Mouse (Mus musculus) right cerebral cortex, postnatal 25 days (tissue): ENCODE measurements around the gene Jkamp.
"Not testable (repeated sequence)": the region's sequence is repeated elsewhere in the genome, so short reads cannot be mapped to it uniquely, and the experiment has no call there.

ENCODE experiments used
- DNase-seq: peaks from one replicate; pipeline ENCODE4 v3.0.0; 2022

The Jkamp gene

DNA sequence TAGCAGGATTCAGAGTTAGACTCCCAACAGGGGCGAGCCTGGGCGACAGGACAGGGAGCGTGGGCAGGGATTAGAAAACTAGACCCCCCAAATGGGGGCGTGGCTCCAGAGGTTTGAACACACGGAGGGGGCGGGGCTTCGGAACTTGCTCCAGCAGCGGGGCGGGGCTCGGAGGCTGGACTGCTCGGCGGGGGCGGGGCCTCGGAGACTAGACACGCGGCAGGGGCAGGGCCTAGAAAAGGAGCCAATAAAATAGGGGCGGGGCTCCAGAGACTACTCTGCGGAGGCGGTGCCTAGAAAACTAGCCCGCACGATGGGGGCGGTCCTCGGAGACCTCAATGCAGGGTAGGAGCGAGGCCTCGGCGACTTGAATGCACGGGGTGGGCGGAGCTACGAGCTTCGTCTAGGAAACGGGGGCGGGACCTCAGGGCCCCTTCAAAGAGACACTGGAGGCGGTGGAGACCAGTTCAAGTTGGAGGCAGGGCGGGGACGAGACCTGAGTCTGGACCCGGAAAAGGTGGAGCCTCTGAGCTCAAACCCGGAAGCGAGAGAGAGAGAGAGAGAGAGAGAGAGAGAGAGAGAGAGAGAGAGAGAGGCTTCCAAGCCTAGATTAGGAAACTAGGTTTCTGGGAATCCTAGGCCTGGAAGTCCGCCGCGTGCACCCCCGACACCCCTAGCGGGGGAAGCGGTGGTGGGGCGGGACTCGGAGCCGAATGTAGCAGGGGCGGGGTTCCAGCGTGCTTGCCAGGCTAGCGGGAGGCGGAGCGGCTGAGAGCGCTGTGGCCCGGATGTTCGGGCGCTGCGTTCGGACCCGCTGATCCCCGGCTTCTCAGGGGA, at the start of gene Jkamp, which contains the start of gene L3hypdh:
TSS of gene Jkamp (plus strand) at position 261 of the 837 bp plus-strand sequence.
TSS of gene L3hypdh (minus strand) at position 111 of the 837 bp plus-strand sequence.
- DNase-seq, result peak; percentile 96

- DNase-seq, result no peak
These were observed 49.2 kb upstream of the Jkamp start for GRCm38 (mm10) chr12:72036097-72036661.

GRCm38 (mm10) chr12:72037049-72037448, 48.3 kb upstream of the Jkamp start:
- no peak for DNase-seq

DNA sequence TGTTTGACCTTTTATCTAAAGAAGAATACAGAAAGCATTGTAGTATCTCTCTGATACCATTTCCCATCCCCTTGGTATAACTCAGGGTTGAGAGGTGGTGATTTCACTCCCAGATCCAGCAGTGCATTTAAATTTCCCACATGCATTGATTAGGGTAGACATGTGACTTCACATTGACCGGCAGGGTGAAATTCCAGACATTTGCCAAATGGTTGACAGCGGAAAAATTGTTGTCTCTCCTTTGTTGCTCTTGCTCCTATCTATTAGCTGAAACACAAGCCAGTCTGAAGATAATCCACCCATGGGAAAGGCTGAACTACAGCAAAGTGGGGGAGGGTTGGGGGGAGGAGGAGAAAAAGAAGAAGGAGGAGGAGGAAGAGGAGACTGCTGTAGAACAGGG, 46.5 kb upstream of the Jkamp start:
- DNase-seq, result no peak

DNA sequence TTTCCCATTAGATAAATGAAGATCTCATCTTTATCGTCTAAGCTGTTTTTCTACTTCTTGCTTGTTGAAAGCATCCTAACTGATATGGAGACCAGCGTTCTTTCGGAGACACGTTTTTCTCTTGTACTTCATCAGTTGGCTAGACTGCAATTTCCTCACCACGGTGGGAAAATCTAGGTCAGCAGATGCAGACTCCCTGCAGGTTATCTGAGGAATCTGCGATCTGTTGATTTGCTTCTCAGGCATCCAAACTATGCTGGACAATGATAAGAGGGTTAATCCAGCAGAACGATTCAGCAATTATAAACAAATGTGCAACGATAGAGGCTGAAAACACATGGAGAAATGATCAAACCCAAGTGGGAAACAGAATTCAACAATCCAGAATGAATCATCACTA, 45.9 kb upstream of the Jkamp start:
- no peak for DNase-seq

- no peak for DNase-seq
These were observed 44.2 kb upstream of the Jkamp start for GRCm38 (mm10) chr12:72041238-72041637.

DNA sequence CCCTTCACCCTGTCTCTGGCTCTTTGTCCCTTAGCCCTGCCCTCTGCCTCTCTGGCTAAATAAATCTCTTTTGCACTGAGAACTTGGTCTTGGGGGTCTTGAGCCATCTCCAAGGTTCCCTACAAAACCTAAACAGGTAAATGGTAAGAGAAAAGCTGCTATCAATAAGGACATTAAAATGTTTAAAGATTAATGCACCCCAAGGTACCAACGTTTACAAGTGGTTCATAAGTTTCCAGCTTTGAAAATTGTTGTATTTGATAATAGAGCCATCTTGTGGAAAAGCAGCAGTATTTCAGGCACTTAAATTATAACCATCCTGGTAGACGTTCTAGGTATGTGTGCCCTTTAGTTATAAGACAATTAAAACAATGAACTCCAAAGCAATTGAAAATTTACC, 37.9 kb upstream of the Jkamp start:
- no peak for DNase-seq

GRCm38 (mm10) chr12:72050156-72050555, 35.2 kb upstream of the Jkamp start:
- not testable (repeated sequence) for DNase-seq

DNA sequence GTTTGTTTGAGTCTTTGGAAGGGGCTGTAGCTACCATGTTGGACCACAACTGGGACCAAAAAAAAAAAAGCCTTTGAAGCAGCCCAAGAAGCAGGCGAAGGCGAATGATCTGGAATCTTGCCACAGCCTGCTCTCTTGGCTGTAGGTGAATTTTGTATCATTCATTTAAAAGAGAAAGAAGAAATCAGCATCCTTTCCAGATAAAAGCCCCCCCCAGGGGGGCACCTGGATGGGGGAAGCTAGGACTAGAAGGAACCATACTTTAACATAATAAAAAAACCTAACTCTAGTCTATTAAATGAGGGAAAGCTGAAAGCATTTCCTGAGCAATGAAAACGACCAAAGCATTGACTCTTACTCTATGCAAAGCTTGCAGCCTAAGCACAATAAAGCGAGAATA, 34.6 kb upstream of the Jkamp start:
- no peak for DNase-seq

- no peak for DNase-seq
These were observed 32.8 kb upstream of the Jkamp start for GRCm38 (mm10) chr12:72052571-72052970.

DNA sequence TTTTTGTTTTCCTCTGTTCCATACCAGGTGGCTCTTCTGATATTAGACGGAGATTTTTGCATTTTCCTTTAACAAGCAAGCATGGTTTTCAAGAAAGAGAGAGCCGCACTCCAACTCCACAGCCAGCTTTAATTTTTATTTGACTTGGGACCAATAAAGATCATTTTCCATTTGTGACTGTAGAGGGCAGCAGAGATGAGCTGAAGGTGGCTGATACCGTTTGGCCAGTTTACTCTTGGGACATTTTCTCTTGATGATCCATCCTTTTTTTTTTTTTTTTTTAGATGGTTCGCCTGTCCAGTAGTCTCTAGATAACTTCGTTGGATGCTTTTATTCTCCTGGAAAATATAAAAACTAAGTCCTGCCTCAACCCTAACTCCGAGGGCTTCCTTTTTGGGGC, 32.1 kb upstream of the Jkamp start:
- no peak for DNase-seq

DNA sequence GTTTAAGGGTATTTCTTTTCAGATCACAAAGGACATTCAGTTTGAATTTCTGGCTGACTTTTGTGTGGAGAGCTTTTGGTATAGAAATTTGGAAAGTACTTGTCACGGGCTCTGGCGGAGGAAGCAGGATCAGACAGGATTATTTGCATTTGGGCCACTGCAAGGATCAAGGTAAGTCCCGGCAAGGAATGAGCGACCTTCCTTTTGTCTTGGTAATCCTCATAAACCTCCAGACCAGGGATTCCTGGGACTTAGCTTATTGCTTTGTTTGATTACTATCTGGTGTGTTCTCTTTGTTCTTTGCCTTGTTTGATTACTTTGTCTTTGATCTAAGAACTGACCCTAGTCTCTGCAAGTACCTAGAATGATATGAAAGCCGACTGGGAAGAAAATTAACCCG, 31.5 kb upstream of the Jkamp start:
- DNase-seq, result no peak

GRCm38 (mm10) chr12:72057780-72058179, 27.6 kb upstream of the Jkamp start:
- no peak for DNase-seq

GRCm38 (mm10) chr12:72069626-72070326, 15.6 kb upstream of the Jkamp start:
- DNase-seq, result no peak

DNA sequence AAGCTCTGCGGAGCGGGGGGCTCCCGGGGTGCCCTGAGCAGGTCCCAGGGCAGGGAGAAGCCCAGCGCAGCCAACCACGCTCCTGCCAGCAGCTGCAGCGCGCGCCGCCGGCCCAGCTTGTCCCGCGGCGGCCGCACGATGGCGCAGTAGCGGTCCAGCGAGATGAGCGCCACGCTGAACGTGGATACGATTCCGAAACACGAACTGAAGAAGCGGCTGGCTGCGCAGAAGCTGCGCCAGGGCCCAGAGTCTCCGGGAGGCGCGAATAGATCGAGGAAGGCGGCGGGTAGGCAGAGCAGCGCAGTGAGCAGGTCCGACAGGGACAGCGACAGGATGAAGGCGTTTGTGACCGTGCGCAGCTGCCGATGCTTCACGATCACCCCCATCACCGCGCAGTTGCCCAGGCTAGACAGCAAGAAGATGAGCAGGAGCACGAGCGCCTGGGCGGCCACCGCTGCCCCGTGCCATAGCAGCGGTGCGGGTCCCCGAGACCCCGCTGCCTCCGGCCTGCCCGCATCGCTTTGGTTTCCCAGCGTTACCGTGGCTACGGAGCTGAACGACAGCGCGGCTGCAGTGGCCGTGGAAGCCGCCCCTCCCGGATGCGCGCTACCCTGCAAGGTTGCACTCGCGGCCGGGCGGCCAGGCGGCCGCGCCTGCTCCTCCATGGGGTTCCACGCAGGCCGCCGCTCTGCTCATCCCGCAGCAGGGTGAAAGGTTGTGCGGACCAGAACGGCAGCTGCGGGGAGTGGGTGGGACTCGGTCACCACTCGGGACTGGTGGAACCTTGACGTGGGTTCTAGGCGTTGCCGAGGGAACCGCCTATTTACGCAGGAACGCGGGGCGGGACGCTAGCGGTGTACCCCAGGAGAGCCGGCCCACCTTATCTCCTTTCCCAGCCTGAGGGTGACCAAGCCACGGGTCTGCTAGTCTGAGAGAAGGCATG, 14.8 kb upstream of the Jkamp start, which contains the start of gene Gpr135:
TSS of gene Gpr135 (minus strand) at position 799 of the 943 bp plus-strand sequence.
- peak; percentile 90 for DNase-seq

DNA sequence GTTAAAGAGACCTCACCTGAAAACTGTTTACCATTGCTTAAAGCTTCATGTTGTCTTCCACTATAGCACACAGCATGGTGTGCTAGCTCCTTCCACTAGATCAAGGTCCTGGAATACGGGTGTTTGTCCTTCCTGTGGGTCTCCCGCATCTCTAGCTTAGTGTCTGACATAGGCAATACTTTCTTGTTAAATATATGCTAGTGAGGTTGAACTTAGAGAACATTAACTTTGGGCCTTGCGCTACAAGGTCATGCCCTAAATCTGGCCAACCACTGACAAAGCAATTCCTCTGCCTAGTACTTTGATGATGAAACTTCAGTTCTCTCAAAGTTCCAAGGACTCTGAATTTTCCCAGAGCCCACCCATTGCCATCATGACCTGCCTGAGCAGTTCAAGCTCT, 7.1 kb upstream of the Jkamp start:
- no peak for DNase-seq

GRCm38 (mm10) chr12:72081961-72082360, 3.4 kb upstream of the Jkamp start:
- no peak for DNase-seq

DNA sequence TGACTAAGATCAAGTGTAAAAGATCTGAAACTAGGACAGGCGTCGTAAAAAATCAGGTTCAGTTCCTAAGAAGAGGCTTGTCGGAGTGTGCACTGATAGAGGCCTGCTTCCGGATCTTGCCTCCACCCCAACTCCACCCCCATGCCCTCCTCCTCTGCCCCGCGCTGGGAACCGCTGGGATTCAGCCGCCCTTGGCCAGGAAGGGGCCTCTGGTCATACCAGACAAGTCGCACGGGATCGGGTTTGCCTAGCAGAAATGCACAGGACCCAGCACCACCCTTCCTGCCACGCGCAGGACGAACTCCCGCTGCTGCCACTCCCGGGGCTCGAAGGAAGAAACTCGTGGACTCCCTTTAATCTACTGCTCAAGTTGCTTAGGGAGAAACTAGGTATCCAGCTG, 3.0 kb upstream of the Jkamp start:
- no peak for DNase-seq

- DNase-seq, result no peak
These were observed 2.1 kb upstream of the Jkamp start for GRCm38 (mm10) chr12:72083265-72083664.

- no peak for DNase-seq
These were observed 947 bp upstream of the Jkamp start for GRCm38 (mm10) chr12:72084261-72085023.

DNA sequence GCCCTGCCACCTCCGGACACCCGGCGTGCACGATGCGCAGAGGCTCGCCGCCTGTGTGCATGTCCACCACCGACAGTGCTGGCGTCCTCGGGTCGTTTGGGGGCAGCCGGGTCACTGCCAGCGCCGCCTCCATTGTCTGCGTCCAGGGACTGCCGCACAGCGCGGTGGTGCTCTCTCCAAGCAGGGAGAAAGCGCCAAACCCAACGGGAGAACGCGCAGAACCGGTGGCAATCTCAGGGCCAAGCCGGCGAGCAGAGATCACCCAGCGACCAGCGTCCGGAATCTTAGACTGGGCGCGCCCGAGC, 413 bp upstream of the Jkamp start:
- no peak for DNase-seq
